Mouse (Mus musculus) induced T-regulatory cell, adult 2 months (primary cell): ENCODE data around the gene Pxn.

ENCODE experiments used
- DNase-seq: peaks from one replicate; pipeline ENCODE4 v3.0.0-alpha.2; 2012; ENCODE audit warnings: low read depth

The Pxn gene

DNA sequence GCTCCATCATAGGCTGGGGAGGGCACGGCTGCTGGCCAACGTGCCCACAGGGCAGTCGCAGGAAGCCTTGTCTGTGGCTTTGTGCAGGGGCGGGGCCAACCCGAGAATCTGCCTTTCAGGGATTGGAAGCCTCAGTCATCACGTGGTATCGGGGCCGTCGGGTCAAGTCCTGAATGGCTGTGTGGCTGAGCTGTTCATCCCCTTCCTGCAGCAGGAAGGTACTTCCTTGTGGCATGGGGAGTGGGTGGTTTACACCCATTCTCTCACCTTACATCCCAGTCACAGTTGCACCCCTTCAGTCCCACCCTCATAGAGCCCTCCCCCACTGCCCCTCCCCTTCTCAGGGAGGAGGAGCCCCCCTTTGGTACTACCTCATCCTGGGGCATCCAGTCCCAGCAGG is 75.2 kb downstream of the Pxn start:
- DNase-seq = no peak

DNA sequence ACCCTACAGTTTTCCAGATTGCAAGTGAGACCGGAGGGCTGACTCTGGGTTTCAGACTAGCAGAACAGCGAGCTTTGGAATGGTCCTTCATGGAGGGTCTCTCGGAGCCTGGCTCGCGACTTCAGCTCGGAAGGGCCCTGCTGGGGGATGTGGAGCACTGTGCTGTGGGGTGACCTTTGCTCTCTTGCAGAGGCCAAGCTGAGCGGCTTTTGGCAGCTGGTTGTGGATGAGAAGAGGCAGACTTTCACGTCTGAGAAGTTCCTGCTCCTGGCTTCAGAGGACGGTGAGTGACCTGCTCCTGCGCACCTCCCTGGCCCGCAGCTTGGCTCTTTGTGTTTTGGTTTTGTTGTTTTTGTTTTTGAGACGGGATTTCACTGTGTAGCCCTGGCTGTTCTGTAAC is 79.1 kb downstream of the Pxn start:
- no peak for DNase-seq

DNA sequence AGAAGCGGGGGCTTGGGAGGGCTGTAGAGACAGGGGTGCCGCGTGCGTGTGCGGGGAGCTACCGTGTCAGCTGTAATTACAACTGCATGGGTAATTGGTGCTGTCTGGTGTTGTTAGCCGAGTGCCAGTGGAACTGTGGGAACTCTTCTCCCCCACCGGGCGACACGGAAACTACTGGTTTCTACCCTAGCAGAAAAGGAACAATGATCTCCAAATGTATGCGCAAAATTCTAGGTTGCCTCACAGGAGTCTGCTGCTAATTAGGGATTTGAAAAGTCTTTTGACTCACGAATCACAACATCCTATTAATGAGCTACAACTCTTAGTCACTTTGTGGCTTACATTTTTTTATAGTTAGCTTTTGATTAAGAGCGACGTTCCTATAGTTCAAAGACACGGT is 79.7 kb downstream of the Pxn start:
- DNase-seq = no peak

DNA sequence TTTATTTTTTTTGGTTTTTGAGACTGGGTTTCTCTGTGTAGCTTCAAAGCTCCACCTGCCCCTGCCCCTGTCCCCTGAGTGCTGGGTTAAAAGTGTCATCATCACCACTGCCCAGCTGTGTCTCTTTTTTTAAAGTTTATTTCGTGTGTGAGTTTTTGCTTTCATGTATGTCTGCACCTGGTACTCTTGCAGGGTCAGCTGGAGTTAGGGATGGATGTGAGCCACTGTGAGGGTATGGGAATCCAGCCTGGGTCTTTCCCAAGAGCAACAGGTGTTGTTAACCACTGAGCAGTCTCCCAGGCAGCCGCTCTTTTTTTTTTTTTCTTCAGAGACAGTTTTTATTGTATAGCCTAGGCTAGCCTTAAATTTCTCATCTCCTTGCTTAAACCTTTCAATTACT is 80.3 kb downstream of the Pxn start:
- no peak for DNase-seq

DNA sequence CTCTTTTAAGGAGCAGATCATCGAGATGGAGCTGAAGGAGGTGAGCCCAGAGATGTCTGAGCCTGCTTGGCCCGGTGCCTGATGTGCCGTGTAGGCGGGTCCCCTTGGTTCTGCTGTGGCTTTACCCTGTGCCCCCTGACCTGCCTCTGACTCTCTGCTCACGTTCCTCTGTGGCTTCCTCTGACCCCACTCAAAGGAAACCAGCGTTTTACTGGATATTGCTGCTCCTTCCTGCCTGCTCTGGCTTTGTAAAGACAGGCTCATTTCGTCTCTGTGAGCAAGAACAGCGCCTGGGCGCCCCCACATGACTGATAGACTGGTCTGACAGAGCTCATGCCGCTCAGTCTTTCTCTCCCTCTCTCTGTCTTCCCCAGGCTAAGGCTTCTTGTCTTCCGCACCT is 84.6 kb downstream of the Pxn start:
- DNase-seq = no peak

DNA sequence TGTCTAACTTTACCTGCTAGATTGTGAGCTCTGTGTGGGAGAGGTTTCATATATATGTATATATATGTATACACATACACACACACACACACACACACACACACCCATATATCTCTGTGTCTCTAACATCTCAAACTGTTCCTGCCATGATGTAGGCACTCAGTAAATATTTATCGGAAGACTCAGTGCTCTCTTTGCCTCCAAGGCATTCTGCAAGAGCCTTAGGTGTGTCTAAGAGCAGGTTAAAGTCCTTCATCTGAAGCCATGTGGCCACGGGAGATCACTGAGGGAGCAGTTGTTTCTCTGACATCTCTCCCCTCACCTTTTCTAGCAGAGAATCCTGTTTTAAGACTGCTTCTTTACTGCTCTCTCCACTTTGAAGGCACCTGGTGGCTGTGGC is 85.0 kb downstream of the Pxn start:
- DNase-seq = no peak

DNA sequence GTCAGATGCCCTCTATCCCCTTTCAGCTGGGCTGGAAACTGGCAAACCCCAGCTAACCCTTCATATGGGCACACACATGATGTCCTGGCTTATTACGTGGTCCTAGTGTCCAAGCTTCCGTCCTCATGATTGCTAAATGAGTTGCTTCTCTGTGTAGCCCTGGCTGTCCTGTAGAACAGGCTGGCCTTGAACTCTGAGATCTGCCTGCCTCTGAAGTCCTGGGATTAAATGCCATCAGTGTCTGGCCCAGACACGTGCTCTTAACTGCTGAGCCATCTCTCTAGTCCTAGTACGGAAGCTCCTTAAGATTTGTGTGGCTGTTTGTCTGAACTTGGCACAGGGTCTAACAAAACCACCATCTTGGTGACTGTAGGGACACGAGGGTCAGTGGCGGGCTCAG is 97.1 kb downstream of the Pxn start:
- no peak for DNase-seq
